Mouse (Mus musculus): ENCODE measurements around the gene Slk.

DNA sequence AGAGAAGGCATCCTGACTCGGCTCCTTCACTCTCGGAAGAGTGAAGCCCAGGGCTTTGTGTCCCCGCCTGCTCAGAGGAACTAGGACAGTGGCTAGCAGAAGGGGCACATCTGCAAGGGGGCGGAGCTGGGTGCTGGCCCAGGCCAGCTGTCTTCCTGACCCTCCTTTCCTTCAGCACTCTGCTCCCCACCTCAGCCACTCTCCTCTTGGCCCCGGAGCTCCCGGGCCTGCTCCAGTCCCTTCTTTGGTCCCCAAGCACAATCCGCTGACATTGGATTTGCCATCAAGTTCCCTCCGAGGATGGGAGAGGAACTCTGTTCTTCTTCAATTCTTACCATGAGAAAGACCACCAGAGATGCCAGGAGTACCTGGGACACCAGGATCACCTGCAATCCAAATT is 72.8 kb downstream of the Slk start:
- TF ChIP-seq POLR2A (IDR thresholded peaks at IDR 0.05; ENCODE audit: insufficient read length, low read depth), result no peak
- no peak for TF ChIP-seq CEBPB (IDR thresholded peaks at IDR 0.05; ENCODE audit: insufficient read depth, poor library complexity, severe bottlenecking)
- TF ChIP-seq SRF (IDR thresholded peaks at IDR 0.05; ENCODE audit: control insufficient read depth, insufficient read length, low read depth), result no peak
